8 mouse cellular contexts compared by ENCODE assay signal in the genomic region with DNA sequence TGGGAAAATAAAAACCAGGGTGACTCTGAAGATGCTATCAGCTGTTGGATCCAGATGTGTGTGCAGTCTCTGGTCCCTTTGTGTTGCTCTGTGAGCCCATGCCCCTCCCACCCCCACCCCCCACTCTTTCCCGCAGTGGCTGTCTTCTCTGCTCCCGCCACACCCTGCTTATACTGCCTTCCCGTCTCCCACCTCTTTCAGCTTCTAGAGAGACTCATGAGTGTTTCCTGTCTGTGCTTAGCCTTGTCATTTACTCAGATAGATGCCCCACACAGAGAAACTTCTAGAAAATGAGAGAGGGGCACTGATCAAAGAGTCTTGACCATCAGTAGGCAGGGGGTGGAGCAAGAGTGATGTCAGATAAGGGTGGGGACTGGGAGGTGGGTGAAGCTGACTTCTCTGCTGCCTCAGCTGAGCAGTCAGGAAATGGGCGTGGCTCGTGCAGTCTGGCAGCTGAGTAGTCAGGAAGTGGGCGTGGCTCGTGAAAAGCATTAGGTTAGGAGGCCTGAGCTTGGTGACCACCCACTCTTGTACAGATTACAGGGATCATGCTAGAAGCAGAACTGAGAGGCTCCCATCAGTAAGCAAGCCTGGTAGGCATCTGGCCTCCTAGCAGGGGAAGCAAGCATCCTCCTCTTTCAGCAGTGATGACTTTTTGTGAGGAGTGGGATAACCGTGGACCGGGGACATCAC. TPM values are rescaled to one million over a fixed set of nuclear protein-coding genes. Genes with fewer than 3 reads are reported as not detected.
DNase-seq lines count a peak whose midpoint lies in the region; ATAC-seq lines count a peak whose summit lies in the region.

No protein-coding gene starts in this region.

- 9% methylated on average over 9 of the region's 9 CpGs for WGBS in embryonic facial prominence, embryonic 15.5 days
- WGBS in heart, embryonic 13.5 days, result 10% methylated on average over 9 of the region's 9 CpGs
- 6% methylated on average over 9 of the region's 9 CpGs for WGBS in kidney, embryonic 15.5 days
- WGBS in neural tube, embryonic 12.5 days, result 19% methylated on average over 9 of the region's 9 CpGs

- ATAC-seq in embryonic facial prominence, embryonic 15.5 days (ENCODE audit: insufficient number of reproducible peaks, low FRiP score, low TSS enrichment, low read depth), result peak; percentile 73
- ATAC-seq in heart, embryonic 13.5 days (ENCODE audit: extremely low read depth, insufficient number of reproducible peaks, low FRiP score, low TSS enrichment), result peak; percentile 60; the same call in 1 of the 2 replicates
- ATAC-seq in kidney, embryonic 15.5 days (replicated peaks; ENCODE audit: low FRiP score), result peak; percentile 86
- peak; percentile 48 for ATAC-seq in neural tube, embryonic 12.5 days (ENCODE audit: low FRiP score, low read depth)

- peak overlapping the region; percentile 47 for H3K4me2 ChIP-seq in embryonic facial prominence, embryonic 15.5 days (replicated peaks)
- H3K4me2 ChIP-seq in heart, embryonic 13.5 days, result peak overlapping the region; percentile 65
- peak overlapping the region; percentile 55 for H3K4me2 ChIP-seq in kidney, embryonic 15.5 days
- H3K4me2 ChIP-seq in neural tube, embryonic 12.5 days (replicated peaks), result peak overlapping the region; percentile 33

- H3K36me3 ChIP-seq in embryonic facial prominence, embryonic 15.5 days, result peaks cover 15% of the 10 kb centered on the region
- H3K36me3 ChIP-seq in heart, embryonic 13.5 days, result peaks cover 17% of the 10 kb centered on the region
- H3K36me3 ChIP-seq in kidney, embryonic 15.5 days, result peaks cover 35% of the 10 kb centered on the region
- H3K36me3 ChIP-seq in neural tube, embryonic 12.5 days, result peaks cover 45% of the 10 kb centered on the region

- H3K9ac ChIP-seq in embryonic facial prominence, embryonic 15.5 days, result no peak overlapping the region
- H3K9ac ChIP-seq in heart, embryonic 13.5 days, result peak overlapping the region; percentile 50; the same call in 1 of the 2 replicates
- no peak overlapping the region for H3K9ac ChIP-seq in kidney, embryonic 15.5 days
- no peak overlapping the region for H3K9ac ChIP-seq in neural tube, embryonic 12.5 days

- peaks cover 10% of the 10 kb centered on the region for H3K4me1 ChIP-seq in embryonic facial prominence, embryonic 15.5 days
- H3K4me1 ChIP-seq in heart, embryonic 13.5 days, result peaks cover 27% of the 10 kb centered on the region
- H3K4me1 ChIP-seq in kidney, embryonic 15.5 days, result peaks cover 39% of the 10 kb centered on the region
- peaks cover 8% of the 10 kb centered on the region; the same call in 1 of the 2 replicates for H3K4me1 ChIP-seq in neural tube, embryonic 12.5 days

- H3K27me3 ChIP-seq in embryonic facial prominence, embryonic 15.5 days, result no peaks in the 10 kb centered on the region
- no peaks in the 10 kb centered on the region for H3K27me3 ChIP-seq in heart, embryonic 13.5 days (replicated peaks)
- H3K27me3 ChIP-seq in kidney, embryonic 15.5 days, result no peaks in the 10 kb centered on the region
- H3K27me3 ChIP-seq in neural tube, embryonic 12.5 days (replicated peaks), result no peaks in the 10 kb centered on the region

- peak overlapping the region; percentile 67 for H3K27ac ChIP-seq in embryonic facial prominence, embryonic 15.5 days (replicated peaks)
- H3K27ac ChIP-seq in heart, embryonic 13.5 days (replicated peaks), result peak overlapping the region; percentile 80
- peak overlapping the region; percentile 85 for H3K27ac ChIP-seq in kidney, embryonic 15.5 days
- H3K27ac ChIP-seq in neural tube, embryonic 12.5 days, result no peak overlapping the region

- DNase-seq in 3134 (ENCODE audit: extremely low read depth, insufficient read length, low spot score) (peak; percentile 63), WW6 (ENCODE audit: low read depth, low spot score) (peak; percentile 73)
- peak; percentile 94 to 96 for DNase-seq in lung, adult 18-20 months
- DNase-seq in testis, postnatal 14 days (ENCODE audit: low spot score), result peak; percentile 53

- H3K4me3 ChIP-seq in embryonic facial prominence, embryonic 15.5 days (replicated peaks), result peak overlapping the region; percentile 20
- peak overlapping the region; percentile 33 for H3K4me3 ChIP-seq in heart, embryonic 13.5 days
- H3K4me3 ChIP-seq in kidney, embryonic 15.5 days (replicated peaks), result peak overlapping the region; percentile 27
- no peak overlapping the region for H3K4me3 ChIP-seq in neural tube, embryonic 12.5 days

- H3K9me3 ChIP-seq in embryonic facial prominence, embryonic 15.5 days (replicated peaks), result no peaks in the 10 kb centered on the region
- H3K9me3 ChIP-seq in heart, embryonic 13.5 days, result 0 out of 2 replicates have a peak, but pooled peaks cover 2% of the 10 kb centered on the region
- no peaks in the 10 kb centered on the region for H3K9me3 ChIP-seq in kidney, embryonic 15.5 days (replicated peaks)
- no peaks in the 10 kb centered on the region for H3K9me3 ChIP-seq in neural tube, embryonic 12.5 days

RNA-seq across cellular contexts. Expression of gene BC051665, which starts 48.4 kb away (rescaled TPM):
- not detected in 2 replicates for polyA plus RNA-seq in embryonic facial prominence, embryonic 15.5 days (2015; fragmentation: Nextera tagmentation; extraction: Ambion mirVana)
- not detected in 2 replicates for polyA plus RNA-seq in heart, embryonic 13.5 days (2015; fragmentation: Nextera tagmentation; extraction: Ambion mirVana)
- polyA plus RNA-seq in kidney, embryonic 15.5 days (2015; fragmentation: Nextera tagmentation; extraction: Ambion mirVana), result not detected in 2 replicates
- not detected in 2 replicates for polyA plus RNA-seq in neural tube, embryonic 12.5 days (2016; fragmentation: Nextera tagmentation; extraction: Ambion mirVana)
